Mouse (Mus musculus): ENCODE measurements at regions not wholly inside any gene's neighbourhood (a gene's known extent, or its start where the extent isn't known, plus 50 kb on each side); places are given as distances from the start of the nearest gene placed in this dataset.

DNA sequence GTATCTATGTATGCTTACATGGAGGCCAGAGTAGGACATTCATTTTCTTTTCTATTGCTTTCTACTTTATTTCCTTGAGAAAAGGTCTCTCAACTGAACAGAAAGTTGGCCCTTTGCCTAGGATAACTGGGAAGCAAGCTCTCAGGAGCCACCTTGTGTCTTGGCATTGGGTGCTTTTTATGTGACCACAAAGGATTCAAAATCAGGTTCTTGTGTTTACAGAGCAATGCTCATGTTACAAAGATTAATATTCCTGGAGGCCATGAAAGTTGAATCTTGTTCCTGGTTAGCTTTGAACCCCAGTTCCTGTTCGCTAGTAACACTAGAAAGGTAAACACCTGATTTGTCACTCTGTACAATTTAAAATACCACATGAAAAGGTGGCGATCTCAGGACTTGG, 65.2 kb upstream of the Impad1 start:
- TF ChIP-seq CTCF (IDR thresholded peaks at IDR 0.05) (no peak), POLR2A (IDR thresholded peaks at IDR 0.05; ENCODE audit: insufficient read depth, low read depth, low read length) (no peak), EP300 (IDR thresholded peaks at IDR 0.05; ENCODE audit: insufficient read depth, low read depth, low read length) (no peak)

All from heart, adult 2 months (tissue).